Mouse (Mus musculus) kidney, postnatal 0 days (tissue): ENCODE measurements around the gene Tep1. TPM values are rescaled to one million over a fixed set of nuclear protein-coding genes. Genes with fewer than 3 reads are reported as not detected.
A peak's percentile ranks its signal among the peaks of the same experiment; 100 is the strongest.
"Not testable (repeated sequence)": the region's sequence is repeated elsewhere in the genome, so short reads cannot be mapped to it uniquely, and the experiment has no call there.

Source experiments
- ATAC-seq: fragments of 200-750 bp; cut with Nextera tagmentation; replicated peaks from 2 replicates; pipeline ENCODE4 v1.8.0; 2017; ENCODE audit warnings: low read depth, moderate number of reproducible peaks, moderate TSS enrichment, moderate library complexity; ENCODE audit not compliant: low FRiP score
- DNase-seq: peaks from one replicate; pipeline ENCODE4 v3.0.0-alpha.2; 2016; ENCODE audit warnings: low spot score
- H3K27ac ChIP-seq: fragments of 300-500 bp; sonication (generic); 2 replicates; pipeline ENCODE4 v1.5.1; 2014; ENCODE audit warnings: mild to moderate bottlenecking
- H3K27me3 ChIP-seq: fragments of 300-500 bp; sonication (generic); 2 replicates; pipeline ENCODE4 v1.6.1; 2014; ENCODE audit warnings: low read length, mixed read lengths; ENCODE audit not compliant: insufficient read depth
- H3K36me3 ChIP-seq: fragments of 300-500 bp; sonication (generic); 2 replicates; pipeline ENCODE4 v1.6.1; 2014; ENCODE audit warnings: low read length, mixed read lengths; ENCODE audit not compliant: insufficient read depth
- H3K4me1 ChIP-seq: fragments of 300-500 bp; sonication (generic); replicated peaks from 2 replicates; pipeline ENCODE4 v1.6.1; 2014; ENCODE audit warnings: antibody characterized with exemption, low read length, mixed read lengths; ENCODE audit not compliant: insufficient read depth
- H3K4me2 ChIP-seq: fragments of 300-500 bp; sonication (generic); 2 replicates; pipeline ENCODE4 v1.6.1; 2014; ENCODE audit warnings: mild to moderate bottlenecking, low read length, moderate library complexity, mixed read lengths
- H3K4me3 ChIP-seq: fragments of 300-500 bp; sonication (generic); replicated peaks from 2 replicates; pipeline ENCODE4 v1.5.1; 2014; ENCODE audit warnings: low read depth, low read length
- H3K9ac ChIP-seq: fragments of 300-500 bp; sonication (generic); 2 replicates; pipeline ENCODE4 v1.6.1; 2014; ENCODE audit warnings: low read depth, low read length
- H3K9me3 ChIP-seq: fragments of 300-500 bp; sonication (generic); replicated peaks from 2 replicates; pipeline ENCODE4 v1.6.1; 2016; ENCODE audit warnings: low read length, inconsistent platforms, mixed read lengths
- CTCF ChIP-seq: IDR thresholded peaks from 2 replicates; pipeline ENCODE4 v1.5.1; 2016; ENCODE audit warnings: antibody characterized with exemption, low read depth, mild to moderate bottlenecking, moderate library complexity
- WGBS: fragments of 180-500 bp; shearing (Covaris S2); extraction: QIAGEN DNeasy Blood & Tissue Kit; methylation state at CpG from one replicate; pipeline ENCODE4 v1.1.7; 2014; 5-methylcytosine and 5-hydroxymethylcytosine counted together
- polyA plus RNA-seq: library from polyadenylated mRNA; unstranded; fragments of >200 nt; fragmentation: Nextera tagmentation; extraction: Ambion mirVana; gene quantifications from 2 replicates; pipeline ENCODE4 v1.2.1, GENCODE M21; 2015

Gene Tep1
- polyA plus RNA-seq, 1 experiment from 2014 or later = 10.9 TPM

DNA sequence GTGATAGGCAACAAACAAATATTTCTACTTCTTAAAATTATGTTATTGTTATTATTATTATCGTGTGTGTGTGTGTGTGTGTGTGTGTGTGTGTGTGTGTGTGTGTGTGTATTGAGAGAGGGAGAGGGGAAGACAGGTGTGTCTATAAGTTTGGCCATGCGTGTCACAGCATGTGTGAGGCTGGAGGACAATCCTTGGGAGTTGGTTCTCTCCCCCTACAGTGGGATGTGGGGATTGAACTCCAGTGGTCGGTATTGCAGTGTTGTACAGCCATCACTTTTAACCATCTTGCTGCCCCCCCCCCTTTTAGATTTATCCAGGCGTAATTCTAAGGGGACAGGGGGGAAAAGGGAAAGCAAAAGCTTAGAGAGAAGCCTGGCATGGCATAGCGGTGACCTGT is 1.7 kb downstream of the Tep1 start:
- ATAC-seq = no peak
- no peak overlapping the region for H3K4me2 ChIP-seq
- no peak overlapping the region for H3K27ac ChIP-seq
- H3K4me3 ChIP-seq = no peak overlapping the region
- no peaks in the 10 kb centered on the region for H3K4me1 ChIP-seq
- H3K27me3 ChIP-seq = no peaks in the 10 kb centered on the region
- DNase-seq = no peak
- TF ChIP-seq CTCF = no peak
- 0 out of 2 replicates have a peak, but pooled peaks cover 3% of the 10 kb centered on the region for H3K36me3 ChIP-seq
- no peaks in the 10 kb centered on the region for H3K9me3 ChIP-seq
- H3K9ac ChIP-seq = no peak overlapping the region
- 95% methylated on average over 5 of the region's 5 CpGs for WGBS

DNA sequence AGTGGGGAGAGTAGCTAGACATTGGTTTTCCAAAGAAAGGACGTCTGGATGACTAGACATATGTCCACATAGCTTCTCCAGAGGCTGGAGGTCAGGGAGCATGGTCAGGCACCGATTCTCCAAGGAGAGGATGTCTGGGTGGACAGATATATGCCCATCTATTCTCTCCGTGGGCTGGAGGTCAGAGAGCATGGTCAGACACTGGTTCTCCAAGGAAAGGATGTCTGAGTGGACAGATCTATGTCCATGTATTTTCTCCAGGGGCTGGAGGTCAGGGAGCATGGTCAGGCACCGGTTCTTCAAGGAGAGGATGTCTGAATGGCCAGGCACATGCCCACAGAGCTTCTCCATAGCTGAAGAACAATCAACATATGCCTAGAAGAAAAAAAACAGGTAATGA is 2.1 kb downstream of the Tep1 start:
- TF ChIP-seq CTCF = no peak
- ATAC-seq = no peak

GRCm38 (mm10) chr14:50866966-50867365 is 3.4 kb downstream of the Tep1 start:
- no peak for TF ChIP-seq CTCF
- H3K36me3 ChIP-seq = 0 out of 2 replicates have a peak, but pooled peaks cover 7% of the 10 kb centered on the region
- no peaks in the 10 kb centered on the region for H3K27me3 ChIP-seq
- WGBS = 87% methylated on average over 3 of the region's 3 CpGs
- H3K27ac ChIP-seq = no peak overlapping the region
- H3K4me2 ChIP-seq = no peak overlapping the region
- H3K9me3 ChIP-seq = no peaks in the 10 kb centered on the region
- no peak for ATAC-seq
- no peak overlapping the region for H3K9ac ChIP-seq
- H3K4me1 ChIP-seq = no peaks in the 10 kb centered on the region
- no peak for DNase-seq
- no peak overlapping the region for H3K4me3 ChIP-seq

More for the DNA sequence above, 2.1 kb downstream of the Tep1 start:
- Histone ChIP-seq H3K9ac (no peak overlapping the region), H3K4me2 (no peak overlapping the region), H3K27me3 (no peaks in the 10 kb centered on the region), H3K4me1 (no peaks in the 10 kb centered on the region), H3K4me3 (no peak overlapping the region), H3K27ac (no peak overlapping the region), H3K36me3 (0 out of 2 replicates have a peak, but pooled peaks cover 3% of the 10 kb centered on the region), H3K9me3 (no peaks in the 10 kb centered on the region)
- 69% methylated on average over 4 of the region's 4 CpGs for WGBS
- DNase-seq = no peak

DNA sequence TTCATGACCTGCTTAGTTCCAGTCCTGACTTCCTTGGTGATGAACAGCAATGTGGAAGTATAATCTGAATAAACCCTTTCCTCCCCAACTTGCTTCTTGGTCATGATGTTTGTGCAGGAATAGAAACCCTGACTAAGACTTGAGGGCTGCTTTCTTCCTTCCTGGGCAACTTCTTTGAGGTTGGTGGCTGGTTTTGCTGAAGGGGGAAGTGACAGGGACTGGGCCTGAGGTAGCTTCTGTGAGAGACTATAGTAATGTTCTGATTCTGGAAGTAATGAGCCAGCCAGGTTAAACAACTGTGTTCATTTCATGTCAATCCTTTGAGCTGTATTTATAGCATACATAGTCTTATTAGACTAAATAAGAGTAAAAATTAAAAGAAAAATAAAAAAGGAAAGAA is 5.4 kb downstream of the Tep1 start:
- not testable (repeated sequence) for H3K4me2 ChIP-seq, H3K27ac ChIP-seq, DNase-seq, H3K9me3 ChIP-seq, H3K4me3 ChIP-seq, H3K27me3 ChIP-seq, H3K9ac ChIP-seq, H3K4me1 ChIP-seq, ATAC-seq, H3K36me3 ChIP-seq

DNA sequence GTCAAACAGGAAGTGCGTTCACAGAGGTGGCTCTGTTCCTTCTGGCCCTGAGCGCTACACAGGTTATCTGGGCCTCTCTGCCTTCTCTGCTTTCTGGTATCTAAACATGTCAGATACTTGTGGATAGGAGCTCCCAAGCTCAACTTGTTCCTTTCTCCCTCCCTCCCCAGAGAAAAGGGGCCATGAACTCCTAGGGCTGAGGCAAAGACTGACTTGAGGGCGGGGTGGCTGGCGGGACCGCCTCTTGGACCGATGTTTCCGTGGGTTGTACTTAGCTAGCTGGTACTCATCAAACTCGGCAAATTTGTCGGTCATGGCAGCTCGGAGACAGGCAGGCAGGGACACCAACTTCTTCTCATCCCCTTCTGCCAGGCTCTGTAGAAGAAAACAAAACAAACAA is 7.7 kb downstream of the Tep1 start:
- 91% methylated on average over 10 of the region's 10 CpGs for WGBS
- Histone ChIP-seq H3K36me3 (0 out of 2 replicates have a peak, but pooled peaks cover 7% of the 10 kb centered on the region), H3K27ac (no peak overlapping the region), H3K4me2 (no peak overlapping the region), H3K4me3 (no peak overlapping the region), H3K27me3 (no peaks in the 10 kb centered on the region), H3K4me1 (no peaks in the 10 kb centered on the region), H3K9me3 (no peaks in the 10 kb centered on the region), H3K9ac (no peak overlapping the region)
- TF ChIP-seq CTCF = no peak
- no peak for DNase-seq
- ATAC-seq = no peak

DNA sequence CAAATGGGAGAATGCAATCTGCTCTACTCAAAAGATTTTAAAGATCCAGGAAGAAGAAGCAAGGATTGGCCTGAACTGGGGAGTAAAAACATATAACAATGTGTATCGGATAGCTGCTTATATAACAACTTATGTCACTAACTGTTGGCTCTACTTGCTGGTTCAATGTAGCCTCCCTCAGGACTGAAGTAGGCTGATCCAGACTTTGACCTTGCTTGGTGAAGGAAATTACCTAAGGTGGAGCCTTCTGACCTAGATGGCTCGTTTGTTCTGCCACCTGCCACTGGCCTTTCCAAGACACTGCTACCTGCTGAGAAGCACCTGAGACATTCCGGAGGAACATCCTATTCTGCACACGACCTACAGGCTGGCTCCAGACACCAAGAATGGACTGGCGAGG is 14.6 kb downstream of the Tep1 start:
- no peak for TF ChIP-seq CTCF
- H3K27me3 ChIP-seq = no peaks in the 10 kb centered on the region
- H3K36me3 ChIP-seq = peaks cover 11% of the 10 kb centered on the region; the same call in 1 of the 2 replicates
- WGBS = 83% methylated on average over 5 of the region's 5 CpGs
- H3K9me3 ChIP-seq = no peaks in the 10 kb centered on the region
- ATAC-seq = no peak
- DNase-seq = no peak
- H3K27ac ChIP-seq = no peak overlapping the region
- H3K4me2 ChIP-seq = no peak overlapping the region
- no peak overlapping the region for H3K9ac ChIP-seq
- no peak overlapping the region for H3K4me3 ChIP-seq
- no peaks in the 10 kb centered on the region for H3K4me1 ChIP-seq

DNA sequence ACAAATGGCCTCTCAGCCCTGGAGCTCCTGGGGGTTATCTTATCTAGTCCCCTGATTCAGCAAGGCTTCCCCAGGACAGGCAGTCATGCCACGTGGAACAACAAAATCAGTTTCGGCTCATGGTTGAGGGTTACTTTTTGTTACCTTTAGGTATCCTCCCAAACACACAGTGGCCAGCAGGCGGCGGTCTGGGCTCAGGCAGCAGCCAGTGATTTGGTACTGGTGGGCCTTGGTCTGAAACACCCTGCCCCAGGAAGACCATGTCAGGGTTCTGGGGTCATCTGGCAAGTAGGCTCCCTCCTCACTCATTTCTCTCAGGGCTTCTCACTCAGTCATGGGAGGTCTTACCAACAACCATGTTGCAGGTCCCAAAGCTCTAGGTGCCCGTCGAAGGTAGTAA is 33.1 kb downstream of the Tep1 start:
- H3K4me2 ChIP-seq = no peak overlapping the region
- WGBS = 68% methylated on average over 6 of the region's 6 CpGs
- peak; percentile 64 for TF ChIP-seq CTCF
- no peak overlapping the region for H3K9ac ChIP-seq
- 0 out of 2 replicates have a peak, but pooled peaks cover 2% of the 10 kb centered on the region for H3K36me3 ChIP-seq
- no peak overlapping the region for H3K27ac ChIP-seq
- peak; percentile 29 for DNase-seq
- no peak for ATAC-seq
- H3K4me3 ChIP-seq = no peak overlapping the region
- no peaks in the 10 kb centered on the region for H3K4me1 ChIP-seq
- no peaks in the 10 kb centered on the region for H3K27me3 ChIP-seq
- H3K9me3 ChIP-seq = no peaks in the 10 kb centered on the region
